Mouse (Mus musculus) forebrain, postnatal 0 days (tissue): Measurements from ENCODE around the gene Dapk2. TPM values are rescaled to one million over a fixed set of nuclear protein-coding genes. Genes with fewer than 3 reads are reported as not detected.

Experiments
- ATAC-seq: fragments of 200-750 bp; cut with Nextera tagmentation; 2 replicates; pipeline ENCODE4 v1.8.0; 2017; ENCODE audit warnings: mild to moderate bottlenecking, moderate library complexity
- DNase-seq: peaks from one replicate; pipeline ENCODE4 v3.0.0-alpha.2; 2015
- H3K27ac ChIP-seq: fragments of 300-500 bp; sonication (generic); 2 replicates; pipeline ENCODE4 v1.5.1; 2014; ENCODE audit warnings: low read depth, mild to moderate bottlenecking, antibody characterized with exemption, low read length, moderate library complexity, mixed read lengths
- H3K27me3 ChIP-seq: fragments of 300-500 bp; sonication (generic); 2 replicates; pipeline ENCODE4 v1.6.1; 2014; ENCODE audit warnings: mild to moderate bottlenecking, low read length, mixed read lengths; ENCODE audit not compliant: insufficient read depth
- H3K36me3 ChIP-seq: fragments of 300-500 bp; sonication (generic); 2 replicates; pipeline ENCODE4 v1.6.1; 2014; ENCODE audit warnings: mild to moderate bottlenecking, moderate library complexity; ENCODE audit not compliant: insufficient read depth
- H3K4me1 ChIP-seq: fragments of 300-500 bp; sonication (generic); 2 replicates; pipeline ENCODE4 v1.6.1; 2014; ENCODE audit warnings: antibody characterized with exemption; ENCODE audit not compliant: insufficient read depth
- H3K4me2 ChIP-seq: fragments of 300-500 bp; sonication (generic); 2 replicates; pipeline ENCODE4 v1.6.1; 2014; ENCODE audit warnings: low read depth, mild to moderate bottlenecking, moderate library complexity
- H3K4me3 ChIP-seq: fragments of 300-500 bp; sonication (generic); 2 replicates; pipeline ENCODE4 v1.5.1; 2014; ENCODE audit warnings: low read depth, low read length, mixed read lengths
- H3K9ac ChIP-seq: fragments of 300-500 bp; sonication (generic); 2 replicates; pipeline ENCODE4 v1.6.1; 2014; ENCODE audit warnings: mild to moderate bottlenecking
- H3K9me3 ChIP-seq: fragments of 300-500 bp; sonication (generic); 2 replicates; pipeline ENCODE4 v1.6.1; 2016; ENCODE audit warnings: low read length
- CTCF ChIP-seq: sonication (generic); IDR thresholded peaks from 2 replicates; pipeline ENCODE4 v1.5.1; 2016; ENCODE audit warnings: antibody characterized with exemption, control low read depth, low read depth
- WGBS: fragments of 180-500 bp; shearing (Covaris S2); extraction: QIAGEN DNeasy Blood & Tissue Kit; methylation state at CpG from one replicate; pipeline ENCODE4 v1.1.7; 2014; 5-methylcytosine and 5-hydroxymethylcytosine counted together
- polyA plus RNA-seq: library from polyadenylated mRNA; unstranded; fragments of >200 nt; fragmentation: Nextera tagmentation; extraction: Ambion mirVana; gene quantifications from 2 replicates; pipeline ENCODE4 v1.2.1, GENCODE M21; 2015
- total RNA-seq: library from RNA; depleted of rRNA; stranded (reverse); fragments of >200 nt; gene quantifications from 2 replicates; pipeline ENCODE4 v1.2.3, GENCODE M21; 2014

Gene Dapk2
- total and polyA plus RNA-seq, 2 experiments from 2014 or later, result 1.5 to 3.4 TPM

GRCm38 (mm10) chr9:66251159-66251691 lies 93.2 kb downstream of the Dapk2 start:
- ATAC-seq (no peak), DNase-seq (no peak)
- no peak overlapping the region for H3K9ac ChIP-seq
- no peaks in the 10 kb centered on the region for H3K36me3 ChIP-seq
- H3K4me3 ChIP-seq, result no peak overlapping the region
- TF ChIP-seq CTCF, result no peak
- no peaks in the 10 kb centered on the region for H3K27me3 ChIP-seq
- H3K4me1 ChIP-seq, result no peaks in the 10 kb centered on the region
- no peak overlapping the region for H3K27ac ChIP-seq
- 63% methylated on average over 6 of the region's 6 CpGs for WGBS
- no peak overlapping the region for H3K4me2 ChIP-seq
- no peaks in the 10 kb centered on the region for H3K9me3 ChIP-seq

- no peak for TF ChIP-seq CTCF
- Histone ChIP-seq H3K36me3 (no peaks in the 10 kb centered on the region), H3K4me2 (no peak overlapping the region), H3K4me3 (no peak overlapping the region), H3K9ac (no peak overlapping the region), H3K27ac (no peak overlapping the region), H3K9me3 (no peaks in the 10 kb centered on the region), H3K4me1 (no peaks in the 10 kb centered on the region), H3K27me3 (no peaks in the 10 kb centered on the region)
- 74% methylated on average over 2 of the region's 2 CpGs for WGBS
- no peak for DNase-seq
- ATAC-seq, result no peak
These were observed 103.7 kb downstream of the Dapk2 start for GRCm38 (mm10) chr9:66261741-66262140.

- no peak overlapping the region for H3K27ac ChIP-seq
- H3K36me3 ChIP-seq, result no peaks in the 10 kb centered on the region
- no peak overlapping the region for H3K4me3 ChIP-seq
- DNase-seq, result no peak
- no peak for TF ChIP-seq CTCF
- H3K27me3 ChIP-seq, result no peaks in the 10 kb centered on the region
- no peak overlapping the region for H3K9ac ChIP-seq
- H3K9me3 ChIP-seq, result no peaks in the 10 kb centered on the region
- no peak overlapping the region for H3K4me2 ChIP-seq
- 92% methylated on average over 2 of the region's 2 CpGs for WGBS
- H3K4me1 ChIP-seq, result no peaks in the 10 kb centered on the region
- no peak for ATAC-seq
These were observed 105.7 kb downstream of the Dapk2 start for GRCm38 (mm10) chr9:66263701-66264100.

DNA sequence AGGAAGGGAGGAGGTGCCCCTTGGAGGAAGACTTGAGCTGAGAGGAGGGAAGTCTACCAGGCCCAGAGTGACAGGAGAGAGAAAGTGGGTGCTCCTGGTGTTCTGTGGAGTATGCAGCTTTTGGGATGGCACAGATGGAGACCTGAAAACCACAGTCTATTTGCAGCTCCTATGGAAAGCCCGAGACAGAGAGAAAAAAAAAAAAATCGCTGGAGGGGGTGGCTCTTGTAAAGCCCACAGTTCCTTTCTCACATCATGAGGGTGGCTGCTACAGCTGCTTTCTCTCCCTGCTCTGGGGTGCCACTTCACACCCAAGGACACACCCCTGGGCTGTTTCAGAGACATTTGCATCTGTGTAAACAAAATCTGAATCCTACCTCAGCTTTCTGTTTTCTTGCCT lies 107.6 kb downstream of the Dapk2 start:
- Histone ChIP-seq H3K36me3 (no peaks in the 10 kb centered on the region), H3K9me3 (no peaks in the 10 kb centered on the region), H3K27ac (no peak overlapping the region), H3K4me2 (no peak overlapping the region), H3K4me3 (no peak overlapping the region), H3K9ac (no peak overlapping the region), H3K27me3 (no peaks in the 10 kb centered on the region), H3K4me1 (no peaks in the 10 kb centered on the region)
- ATAC-seq (no peak), DNase-seq (no peak)
- TF ChIP-seq CTCF, result no peak
- WGBS, result 50% methylated on average over 2 of the region's 2 CpGs

DNA sequence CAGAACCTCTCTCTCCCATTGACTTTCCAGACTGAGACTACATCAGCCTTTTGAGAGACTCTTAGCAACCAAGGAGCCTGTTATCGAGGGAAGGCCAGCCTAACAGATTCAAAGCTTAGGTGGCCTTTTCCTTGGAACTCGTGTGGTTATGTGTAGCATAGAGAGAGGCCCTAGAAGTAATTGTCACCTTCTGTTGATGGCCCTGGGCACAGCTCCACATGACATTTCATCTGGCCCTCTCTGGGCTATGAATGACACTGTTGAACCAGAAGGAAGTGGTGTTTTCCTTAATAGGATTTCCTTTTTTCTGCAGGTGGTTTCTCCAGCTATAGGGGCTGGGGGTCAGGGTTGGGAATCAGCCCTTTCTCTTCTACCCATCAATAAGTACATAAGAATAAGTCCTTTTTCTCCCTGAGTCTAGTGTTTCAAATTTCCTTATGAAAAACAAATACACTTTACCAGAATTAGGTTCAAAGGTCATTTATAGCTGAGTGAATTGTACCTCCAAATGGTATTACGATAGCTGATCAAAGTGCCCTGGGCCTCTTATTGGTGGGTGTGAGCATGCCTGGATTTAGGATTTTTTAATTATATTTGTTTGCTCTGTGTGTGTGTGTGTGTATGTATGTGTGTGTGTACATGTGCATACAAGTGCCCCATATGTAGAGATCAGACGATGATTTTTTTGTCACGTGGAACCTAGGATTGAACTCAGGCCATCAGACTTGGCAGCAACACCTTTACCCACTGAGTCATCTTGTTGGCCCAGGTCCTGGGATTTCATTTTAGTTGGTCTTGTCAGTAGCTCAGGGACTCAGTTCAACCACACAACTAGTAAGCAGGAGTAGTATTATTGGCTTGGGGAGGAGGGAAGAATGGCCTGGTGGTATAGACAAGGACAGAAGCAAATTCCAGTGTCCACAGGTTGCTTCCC lies 108.5 kb downstream of the Dapk2 start:
- H3K27ac ChIP-seq, result no peak overlapping the region
- no peaks in the 10 kb centered on the region for H3K4me1 ChIP-seq
- no peak overlapping the region for H3K9ac ChIP-seq
- no peaks in the 10 kb centered on the region for H3K9me3 ChIP-seq
- no peaks in the 10 kb centered on the region for H3K36me3 ChIP-seq
- ATAC-seq (no peak), DNase-seq (no peak)
- WGBS, result 55% methylated on average over 5 of the region's 5 CpGs
- no peak for TF ChIP-seq CTCF
- H3K4me2 ChIP-seq, result no peak overlapping the region
- H3K4me3 ChIP-seq, result no peak overlapping the region
- H3K27me3 ChIP-seq, result no peaks in the 10 kb centered on the region

DNA sequence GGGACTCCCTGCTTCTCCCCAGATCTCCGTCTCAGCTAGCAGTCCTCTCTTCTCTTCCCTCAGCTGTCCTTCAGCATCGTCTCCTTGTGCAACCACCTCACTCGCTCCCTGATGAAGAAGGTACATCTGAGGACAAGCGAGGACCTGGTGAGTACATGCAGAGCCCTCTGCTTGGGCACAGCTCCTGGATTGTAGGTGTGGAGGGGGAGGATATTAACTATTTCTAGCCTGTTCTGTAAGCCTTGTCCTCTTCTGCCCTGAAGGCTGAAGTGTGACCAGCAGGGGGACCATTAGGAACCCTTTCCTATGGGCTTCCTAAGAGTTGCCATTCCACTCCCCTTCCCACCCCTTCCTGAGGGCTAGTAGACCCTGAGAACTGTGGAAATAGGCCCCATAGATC lies 110.8 kb downstream of the Dapk2 start:
- no peak for TF ChIP-seq CTCF
- Histone ChIP-seq H3K27ac (no peak overlapping the region), H3K4me3 (no peak overlapping the region), H3K9me3 (no peaks in the 10 kb centered on the region), H3K36me3 (no peaks in the 10 kb centered on the region), H3K9ac (no peak overlapping the region), H3K4me1 (no peaks in the 10 kb centered on the region), H3K4me2 (no peak overlapping the region), H3K27me3 (no peaks in the 10 kb centered on the region)
- DNase-seq (no peak), ATAC-seq (no peak)
- 90% methylated on average over 4 of the region's 4 CpGs for WGBS

GRCm38 (mm10) chr9:66270038-66270437 lies 112.0 kb downstream of the Dapk2 start:
- Histone ChIP-seq H3K9me3 (no peaks in the 10 kb centered on the region), H3K27me3 (no peaks in the 10 kb centered on the region), H3K9ac (no peak overlapping the region), H3K4me1 (peaks cover 3% of the 10 kb centered on the region; the same call in 1 of the 2 replicates), H3K4me2 (no peak overlapping the region), H3K27ac (no peak overlapping the region), H3K36me3 (no peaks in the 10 kb centered on the region), H3K4me3 (no peak overlapping the region)
- no peak for TF ChIP-seq CTCF
- DNase-seq (no peak), ATAC-seq (no peak)
- WGBS, result 48% methylated on average over 4 of the region's 4 CpGs
